Mouse (Mus musculus) stomach, postnatal 0 days (tissue): ENCODE measurements around the gene Hoxb3.

Experiments
- CTCF ChIP-seq: IDR thresholded peaks from 2 replicates; pipeline ENCODE4 v1.5.1; 2016; ENCODE audit warnings: antibody characterized with exemption, low read depth, mild to moderate bottlenecking, moderate library complexity
- EP300 ChIP-seq: optimal IDR thresholded peaks from 2 replicates; pipeline ENCODE3; 2016; ENCODE audit warnings: antibody characterized with exemption

DNA sequence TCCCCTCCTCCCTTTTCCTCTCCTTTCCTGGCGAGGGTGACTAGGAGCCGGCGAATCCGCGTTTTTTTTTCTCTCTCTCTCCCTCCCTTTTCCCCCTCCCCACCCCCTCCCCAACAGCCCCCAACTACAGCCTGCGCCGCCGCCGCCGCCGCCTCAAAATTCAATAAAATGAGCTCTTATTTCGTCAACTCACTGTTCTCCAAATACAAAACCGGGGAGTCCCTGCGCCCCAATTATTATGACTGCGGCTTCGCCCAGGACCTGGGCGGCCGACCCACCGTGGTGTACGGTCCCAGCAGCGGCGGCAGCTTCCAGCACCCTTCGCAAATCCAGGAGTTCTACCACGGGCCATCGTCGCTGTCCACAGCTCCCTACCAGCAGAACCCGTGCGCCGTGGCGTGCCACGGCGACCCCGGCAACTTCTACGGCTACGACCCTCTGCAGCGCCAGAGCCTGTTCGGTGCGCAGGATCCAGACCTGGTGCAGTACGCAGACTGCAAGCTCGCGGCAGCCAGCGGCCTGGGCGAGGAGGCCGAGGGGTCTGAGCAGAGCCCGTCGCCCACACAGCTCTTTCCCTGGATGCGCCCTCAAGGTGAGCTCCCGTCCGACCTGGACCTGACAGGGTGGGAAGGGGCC is 40.2 kb upstream of the Hoxb3 start:
- TF ChIP-seq EP300 (no peak), CTCF (no peak)
